ENCODE assay signal across 14 mouse cellular contexts in genomic region chr6:73082571-73082970, GRCm38 (mm10).
"Had no signal": no experiment of that assay in that cellular context is flagged by ENCODE, and none has a peak within 500 bp of the region (broad histone marks: within the 10 kb centered on the region; RNA-seq: fewer than 3 reads in every experiment).

No protein-coding gene starts in this region.

- DNase-seq: retina, postnatal 1 day; right cerebral cortex, postnatal 25 days; right cerebral cortex, postnatal 4 days; spleen, adult 18-20 months; thymus, adult 18-20 months; thymus, adult 2 months; thymus, postnatal 14 days; thymus, postnatal 25 days; thymus, postnatal 36 days; thymus, postnatal 4 days had no signal

- H3K4me1 ChIP-seq: neural tube, embryonic 13.5 days; neural tube, embryonic 15.5 days; stomach, embryonic 15.5 days had no signal

- H3K27me3 ChIP-seq: neural tube, embryonic 13.5 days; neural tube, embryonic 15.5 days; stomach, embryonic 15.5 days had no signal

- H3K27ac ChIP-seq: neural tube, embryonic 13.5 days; neural tube, embryonic 15.5 days; stomach, embryonic 15.5 days; stomach, postnatal 0 days had no signal

- H3K9ac ChIP-seq: neural tube, embryonic 13.5 days; neural tube, embryonic 15.5 days; stomach, embryonic 15.5 days had no signal

- H3K9me3 ChIP-seq: neural tube, embryonic 15.5 days; stomach, embryonic 15.5 days had no signal

- H3K36me3 ChIP-seq: neural tube, embryonic 13.5 days; neural tube, embryonic 15.5 days; stomach, embryonic 15.5 days had no signal

- H3K4me3 ChIP-seq: neural tube, embryonic 13.5 days; neural tube, embryonic 15.5 days; stomach, embryonic 15.5 days had no signal

- H3K4me2 ChIP-seq: neural tube, embryonic 13.5 days; neural tube, embryonic 15.5 days; stomach, embryonic 15.5 days had no signal
